Comparison of ENCODE assay signal across 15 mouse cellular contexts in genomic region chr13:81008864-81009766, GRCm38 (mm10).
DNase-seq lines count a peak whose midpoint lies in the region; ATAC-seq lines count a peak whose summit lies in the region.
"Had no signal": no experiment of that assay in that cellular context is flagged by ENCODE, and none has a peak within 500 bp of the region (broad histone marks: within the 10 kb centered on the region; RNA-seq: fewer than 3 reads in every experiment).

No protein-coding gene starts in this region.

- no peak overlapping the region for H3K4me2 ChIP-seq in embryonic facial prominence, embryonic 14.5 days (ENCODE audit: low read depth, low read length)
- no peak overlapping the region for H3K4me2 ChIP-seq in intestine, embryonic 15.5 days (replicated peaks)
- H3K4me2 ChIP-seq in limb, embryonic 12.5 days: no peak overlapping the region
- no peak overlapping the region for H3K4me2 ChIP-seq in heart, embryonic 11.5 days
- H3K4me2 ChIP-seq: heart, embryonic 15.5 days; stomach, embryonic 15.5 days had no signal

- H3K9me3 ChIP-seq in embryonic facial prominence, embryonic 14.5 days (ENCODE audit: control insufficient read depth, low read length): no peaks in the 10 kb centered on the region
- no peaks in the 10 kb centered on the region for H3K9me3 ChIP-seq in embryonic facial prominence, embryonic 10.5 days
- H3K9me3 ChIP-seq in intestine, embryonic 15.5 days: no peaks in the 10 kb centered on the region
- H3K9me3 ChIP-seq in limb, embryonic 12.5 days: no peaks in the 10 kb centered on the region
- no peaks in the 10 kb centered on the region for H3K9me3 ChIP-seq in heart, embryonic 11.5 days (replicated peaks; ENCODE audit: control insufficient read depth, low read length)
- H3K9me3 ChIP-seq: heart, embryonic 15.5 days; stomach, embryonic 15.5 days had no signal

- H3K9ac ChIP-seq in embryonic facial prominence, embryonic 14.5 days (ENCODE audit: low read depth, low read length): no peak overlapping the region
- no peak overlapping the region for H3K9ac ChIP-seq in intestine, embryonic 15.5 days
- H3K9ac ChIP-seq in limb, embryonic 12.5 days (replicated peaks): no peak overlapping the region
- H3K9ac ChIP-seq in heart, embryonic 11.5 days (ENCODE audit: low read depth, low read length): no peak overlapping the region
- H3K9ac ChIP-seq: heart, embryonic 15.5 days; liver, embryonic 14.5 days; stomach, embryonic 15.5 days had no signal

- no peaks in the 10 kb centered on the region for H3K4me1 ChIP-seq in embryonic facial prominence, embryonic 14.5 days (ENCODE audit: control insufficient read depth, insufficient read depth, low read length)
- H3K4me1 ChIP-seq in embryonic facial prominence, embryonic 10.5 days: no peaks in the 10 kb centered on the region
- H3K4me1 ChIP-seq in intestine, embryonic 15.5 days (replicated peaks): no peaks in the 10 kb centered on the region
- peaks cover 8% of the 10 kb centered on the region for H3K4me1 ChIP-seq in limb, embryonic 12.5 days (replicated peaks)
- H3K4me1 ChIP-seq in heart, embryonic 11.5 days (ENCODE audit: control insufficient read depth, insufficient read depth, low read length): no peaks in the 10 kb centered on the region
- H3K4me1 ChIP-seq: heart, embryonic 15.5 days; stomach, embryonic 15.5 days had no signal

- no peaks in the 10 kb centered on the region for H3K27me3 ChIP-seq in embryonic facial prominence, embryonic 14.5 days (replicated peaks; ENCODE audit: control insufficient read depth, insufficient read depth, low read length)
- no peaks in the 10 kb centered on the region for H3K27me3 ChIP-seq in embryonic facial prominence, embryonic 10.5 days (replicated peaks; ENCODE audit: low read depth, poor library complexity, severe bottlenecking)
- no peaks in the 10 kb centered on the region for H3K27me3 ChIP-seq in intestine, embryonic 15.5 days (replicated peaks)
- H3K27me3 ChIP-seq in limb, embryonic 12.5 days: no peaks in the 10 kb centered on the region
- no peaks in the 10 kb centered on the region for H3K27me3 ChIP-seq in heart, embryonic 11.5 days (ENCODE audit: control insufficient read depth, insufficient read depth, low read length)
- H3K27me3 ChIP-seq: heart, embryonic 15.5 days; stomach, embryonic 15.5 days had no signal

- WGBS in embryonic facial prominence, embryonic 14.5 days: 33% methylated on average over 5 of the region's 5 CpGs
- 42% methylated on average over 5 of the region's 5 CpGs for WGBS in embryonic facial prominence, embryonic 10.5 days
- 42% methylated on average over 5 of the region's 5 CpGs for WGBS in intestine, embryonic 15.5 days
- WGBS in limb, embryonic 12.5 days: 22% methylated on average over 5 of the region's 5 CpGs
- WGBS in heart, embryonic 11.5 days (ENCODE audit: insufficient replicate concordance): 36% methylated on average over 5 of the region's 5 CpGs

- H3K27ac ChIP-seq in embryonic facial prominence, embryonic 14.5 days (replicated peaks; ENCODE audit: low read depth, low read length): no peak overlapping the region
- H3K27ac ChIP-seq in embryonic facial prominence, embryonic 10.5 days (replicated peaks): no peak overlapping the region
- H3K27ac ChIP-seq in intestine, embryonic 15.5 days: no peak overlapping the region
- H3K27ac ChIP-seq in limb, embryonic 12.5 days: peak overlapping the region; percentile 29; the same call in 1 of the 2 replicates
- H3K27ac ChIP-seq in heart, embryonic 11.5 days (ENCODE audit: low read depth, low read length): no peak overlapping the region
- H3K27ac ChIP-seq: heart, embryonic 15.5 days; liver, embryonic 14.5 days; stomach, embryonic 15.5 days had no signal

- no peak overlapping the region for H3K4me3 ChIP-seq in embryonic facial prominence, embryonic 14.5 days (ENCODE audit: low read depth, low read length)
- H3K4me3 ChIP-seq in embryonic facial prominence, embryonic 10.5 days: no peak overlapping the region
- H3K4me3 ChIP-seq in intestine, embryonic 15.5 days (replicated peaks): no peak overlapping the region
- no peak overlapping the region for H3K4me3 ChIP-seq in limb, embryonic 12.5 days (replicated peaks)
- no peak overlapping the region for H3K4me3 ChIP-seq in heart, embryonic 11.5 days (ENCODE audit: low read depth, low read length)
- H3K4me3 ChIP-seq: heart, embryonic 15.5 days; stomach, embryonic 15.5 days had no signal

- H3K36me3 ChIP-seq in embryonic facial prominence, embryonic 14.5 days (ENCODE audit: control insufficient read depth, insufficient read depth, low read length): no peaks in the 10 kb centered on the region
- no peaks in the 10 kb centered on the region for H3K36me3 ChIP-seq in embryonic facial prominence, embryonic 10.5 days (replicated peaks)
- H3K36me3 ChIP-seq in intestine, embryonic 15.5 days: no peaks in the 10 kb centered on the region
- no peaks in the 10 kb centered on the region for H3K36me3 ChIP-seq in limb, embryonic 12.5 days
- H3K36me3 ChIP-seq in heart, embryonic 11.5 days (ENCODE audit: control insufficient read depth, insufficient read depth, low read length): no peaks in the 10 kb centered on the region
- H3K36me3 ChIP-seq: heart, embryonic 15.5 days; stomach, embryonic 15.5 days had no signal

- DNase-seq in embryonic facial prominence, embryonic 14.5 days (ENCODE audit: low spot score): peak; percentile 19
- no peak for DNase-seq in embryonic facial prominence, embryonic 10.5 days (ENCODE audit: low spot score)
- DNase-seq in adipocyte (ENCODE audit: low spot score): peak; percentile 24
- no peak for DNase-seq in spleen, postnatal 36 days (ENCODE audit: low spot score in 2 of 2)
- no peak for DNase-seq in right cerebral cortex, postnatal 25 days
- DNase-seq: B cell, adult 2 months; lung, postnatal 4 days; thymus, postnatal 36 days had no signal

- no peak for ATAC-seq in embryonic facial prominence, embryonic 14.5 days (ENCODE audit: low read depth)
- ATAC-seq in intestine, embryonic 15.5 days: 0 out of 2 replicates have a peak, but pooled peaks have one; percentile 47
- no peak for ATAC-seq in limb, embryonic 12.5 days (ENCODE audit: insufficient number of reproducible peaks, insufficient read depth, low FRiP score, low TSS enrichment, low read depth)
- ATAC-seq in heart, embryonic 11.5 days (replicated peaks; ENCODE audit: insufficient number of reproducible peaks, low FRiP score, low TSS enrichment): no peak
- ATAC-seq: midbrain, embryonic 16.5 days had no signal

Comparison
In these comparisons a context has a peak if more than half of its experiments do, and no peak if none do; other contexts are left out.
1. DNase-seq: peak in embryonic facial prominence, embryonic 14.5 days (single experiment) and adipocyte (single experiment); none in embryonic facial prominence, embryonic 10.5 days (single experiment), spleen, postnatal 36 days (0 of 2) and right cerebral cortex, postnatal 25 days (single experiment).